Mouse (Mus musculus) embryonic facial prominence, embryonic 11.5 days (tissue): Measurements from ENCODE around the gene Gm17409. TPM values are rescaled to one million over a fixed set of nuclear protein-coding genes. Genes with fewer than 3 reads are reported as not detected.

ENCODE experiments used
- ATAC-seq: fragments of 200-750 bp; cut with Nextera tagmentation; replicated peaks from 2 replicates; pipeline ENCODE4 v1.8.0; 2017; ENCODE audit warnings: low read depth; ENCODE audit not compliant: insufficient number of reproducible peaks, low FRiP score, low TSS enrichment
- DNase-seq: peaks from one replicate; pipeline ENCODE4 v3.0.0-alpha.2; 2015; ENCODE audit warnings: low spot score
- H3K27ac ChIP-seq: fragments of 300-500 bp; sonication (generic); replicated peaks from 2 replicates; pipeline ENCODE4 v1.5.1; 2014; ENCODE audit warnings: mild to moderate bottlenecking, low read depth, low read length, control low read depth
- H3K27me3 ChIP-seq: fragments of 300-500 bp; sonication (generic); 2 replicates; pipeline ENCODE4 v1.6.1; 2014; ENCODE audit warnings: mild to moderate bottlenecking, low read length, moderate library complexity, mixed read lengths; ENCODE audit not compliant: control insufficient read depth, insufficient read depth
- H3K36me3 ChIP-seq: fragments of 300-500 bp; sonication (generic); replicated peaks from 2 replicates; pipeline ENCODE4 v1.6.1; 2014; ENCODE audit warnings: low read depth, mild to moderate bottlenecking, low read length, moderate library complexity, mixed read lengths; ENCODE audit not compliant: control insufficient read depth, insufficient read depth
- H3K4me1 ChIP-seq: fragments of 300-500 bp; sonication (generic); 2 replicates; pipeline ENCODE4 v1.6.1; 2014; ENCODE audit warnings: low read length, mixed read lengths; ENCODE audit not compliant: control insufficient read depth, insufficient read depth
- H3K4me2 ChIP-seq: fragments of 300-500 bp; sonication (generic); 2 replicates; pipeline ENCODE4 v1.6.1; 2014; ENCODE audit warnings: low read depth, mild to moderate bottlenecking, control low read depth, low read length, moderate library complexity
- H3K4me3 ChIP-seq: fragments of 300-500 bp; sonication (generic); 2 replicates; pipeline ENCODE4 v1.5.1; 2014; ENCODE audit warnings: low read depth, low read length, control low read depth
- H3K9ac ChIP-seq: fragments of 300-500 bp; sonication (generic); replicated peaks from 2 replicates; pipeline ENCODE4 v1.6.1; 2014; ENCODE audit warnings: mild to moderate bottlenecking, control low read depth, low read length
- H3K9me3 ChIP-seq: fragments of 300-500 bp; sonication (generic); replicated peaks from 2 replicates; pipeline ENCODE4 v1.6.1; 2016; ENCODE audit warnings: mild to moderate bottlenecking, low read length, inconsistent platforms, mixed read lengths; ENCODE audit not compliant: control insufficient read depth
- WGBS: fragments of 180-500 bp; shearing (Covaris S2); extraction: QIAGEN DNeasy Blood & Tissue Kit; methylation state at CpG from one replicate; pipeline ENCODE4 v1.1.7; 2014; 5-methylcytosine and 5-hydroxymethylcytosine counted together
- polyA plus RNA-seq: library from polyadenylated mRNA; unstranded; fragments of >200 nt; fragmentation: Nextera tagmentation; extraction: Ambion mirVana; gene quantifications from 2 replicates; pipeline ENCODE4 v1.2.1, GENCODE M21; 2014

The Gm17409 gene
- not detected in 2 replicates for polyA plus RNA-seq

GRCm38 (mm10) chr2:58469816-58470215 is at the start of gene Gm17409:
Gene Gm17409 (plus strand): TSS chr2:58470116.
- no peak within 1 kb of the TSS for H3K9ac ChIP-seq
- no peak within 1 kb of the TSS for H3K4me3 ChIP-seq
- no peak for ATAC-seq
- DNase-seq = no peak
- WGBS = 92% methylated on average over 7 of the region's 7 CpGs
- H3K27ac ChIP-seq = no peak within 1 kb of the TSS
- no peaks in the 10 kb centered on the region for H3K4me1 ChIP-seq
- no peaks in the 10 kb centered on the region for H3K27me3 ChIP-seq
- no peaks in the 10 kb centered on the region for H3K9me3 ChIP-seq
- peaks cover 6% of the 10 kb centered on the region for H3K36me3 ChIP-seq
- no peak within 1 kb of the TSS for H3K4me2 ChIP-seq

DNA sequence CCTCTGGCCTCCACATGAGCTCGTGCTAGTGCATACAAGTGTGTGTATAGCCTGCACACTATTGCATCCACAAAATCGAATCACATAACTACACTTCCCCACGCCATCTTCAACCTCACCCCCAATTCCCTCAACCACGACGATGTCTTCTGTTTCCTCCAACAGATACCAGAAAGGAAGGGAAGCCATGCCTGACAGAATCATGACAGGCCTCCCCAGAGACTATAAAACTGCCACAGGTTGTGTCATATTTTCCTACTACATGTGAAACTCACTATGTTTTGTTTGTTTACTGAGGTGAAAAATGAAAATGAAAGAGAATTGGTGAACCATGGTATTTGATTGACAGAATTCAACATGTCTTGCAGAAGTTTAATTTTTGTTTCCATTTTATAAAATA is 46.6 kb upstream of the Gm17409 start:
- DNase-seq (no peak), ATAC-seq (no peak)
- Histone ChIP-seq H3K9ac (no peak overlapping the region), H3K27ac (no peak overlapping the region), H3K36me3 (no peaks in the 10 kb centered on the region), H3K27me3 (no peaks in the 10 kb centered on the region), H3K4me1 (no peaks in the 10 kb centered on the region), H3K4me2 (no peak overlapping the region), H3K4me3 (no peak overlapping the region), H3K9me3 (no peaks in the 10 kb centered on the region)
- WGBS = 84% methylated on average over 5 of the region's 5 CpGs

DNA sequence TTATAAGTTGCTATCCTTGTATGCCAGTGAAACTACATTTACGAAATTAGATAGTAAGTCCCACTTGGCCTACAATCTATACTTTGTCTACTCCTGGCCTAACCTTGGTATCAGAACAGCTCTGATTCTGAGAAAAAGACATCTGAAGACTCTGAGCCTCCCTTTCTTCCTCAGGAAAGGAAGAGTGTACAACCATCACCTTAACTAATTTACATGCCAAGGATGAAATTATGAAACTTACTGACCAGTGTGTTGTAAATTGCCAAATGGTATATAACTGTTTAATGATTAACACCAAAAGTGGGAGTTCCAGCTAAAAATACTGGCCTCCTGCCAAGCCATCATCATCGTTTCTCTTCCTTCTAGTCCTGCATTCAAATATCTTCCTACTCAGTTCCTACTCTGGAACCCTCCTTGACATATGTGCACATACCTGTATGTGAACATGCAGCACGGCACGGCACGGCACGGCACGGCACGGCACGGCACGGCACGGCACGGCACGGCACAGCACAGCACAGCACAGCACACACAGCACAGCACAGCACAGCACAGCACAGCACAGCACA is 44.4 kb upstream of the Gm17409 start:
- Histone ChIP-seq H3K9me3 (no peaks in the 10 kb centered on the region), H3K9ac (no peak overlapping the region), H3K4me1 (no peaks in the 10 kb centered on the region), H3K27ac (no peak overlapping the region), H3K4me2 (no peak overlapping the region), H3K36me3 (no peaks in the 10 kb centered on the region), H3K4me3 (no peak overlapping the region), H3K27me3 (no peaks in the 10 kb centered on the region)
- DNase-seq (no peak), ATAC-seq (no peak)
- 97% methylated on average over 9 of the region's 13 CpGs for WGBS

DNA sequence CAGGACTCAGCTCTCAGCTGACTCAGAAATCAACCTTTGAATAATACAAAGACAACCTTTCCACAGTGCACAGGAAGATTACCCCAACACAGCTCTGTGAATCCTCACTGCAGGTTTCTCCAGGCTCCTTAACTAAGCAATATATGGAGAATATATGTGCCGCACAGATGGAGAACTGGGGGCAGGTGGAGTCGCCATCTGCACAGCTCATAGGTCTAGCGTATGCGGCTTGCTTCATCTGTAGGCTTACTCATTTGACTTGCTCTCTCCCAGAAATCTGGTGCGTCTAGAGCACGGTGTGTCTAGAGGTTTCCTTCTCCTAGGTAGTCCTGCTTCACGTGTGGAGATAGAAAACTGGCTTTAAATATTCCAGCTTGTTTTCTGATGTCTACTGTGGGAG is 37.7 kb upstream of the Gm17409 start:
- no peak for ATAC-seq
- H3K9me3 ChIP-seq = no peaks in the 10 kb centered on the region
- no peak overlapping the region for H3K27ac ChIP-seq
- no peaks in the 10 kb centered on the region for H3K4me1 ChIP-seq
- no peak overlapping the region for H3K9ac ChIP-seq
- H3K4me3 ChIP-seq = no peak overlapping the region
- no peaks in the 10 kb centered on the region for H3K36me3 ChIP-seq
- no peak for DNase-seq
- H3K4me2 ChIP-seq = no peak overlapping the region
- 94% methylated on average over 7 of the region's 7 CpGs for WGBS
- H3K27me3 ChIP-seq = no peaks in the 10 kb centered on the region

DNA sequence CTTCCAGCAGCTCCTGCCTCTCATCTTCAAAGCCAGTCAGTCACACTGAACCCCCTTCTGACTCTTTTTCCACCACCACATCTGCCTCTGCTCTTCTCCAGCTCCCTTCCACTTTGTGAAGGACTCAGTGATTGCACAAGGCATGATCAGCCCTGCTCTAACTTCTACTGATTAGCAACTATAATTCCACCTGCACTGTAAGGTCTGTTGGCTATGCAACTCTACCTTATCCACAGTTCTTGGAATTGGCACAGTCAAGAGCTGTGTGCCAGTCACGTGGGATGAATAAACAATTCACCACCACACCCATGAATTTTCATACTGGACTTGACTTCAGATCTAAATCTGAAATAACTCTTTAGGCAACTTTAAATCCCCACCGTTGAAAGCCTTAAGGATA is 36.6 kb upstream of the Gm17409 start:
- ATAC-seq (no peak), DNase-seq (no peak)
- 91% methylated on average over 2 of the region's 2 CpGs for WGBS
- H3K4me2 ChIP-seq = no peak overlapping the region
- no peaks in the 10 kb centered on the region for H3K36me3 ChIP-seq
- no peaks in the 10 kb centered on the region for H3K27me3 ChIP-seq
- no peak overlapping the region for H3K27ac ChIP-seq
- H3K4me3 ChIP-seq = no peak overlapping the region
- H3K4me1 ChIP-seq = no peaks in the 10 kb centered on the region
- H3K9ac ChIP-seq = no peak overlapping the region
- H3K9me3 ChIP-seq = no peaks in the 10 kb centered on the region

DNA sequence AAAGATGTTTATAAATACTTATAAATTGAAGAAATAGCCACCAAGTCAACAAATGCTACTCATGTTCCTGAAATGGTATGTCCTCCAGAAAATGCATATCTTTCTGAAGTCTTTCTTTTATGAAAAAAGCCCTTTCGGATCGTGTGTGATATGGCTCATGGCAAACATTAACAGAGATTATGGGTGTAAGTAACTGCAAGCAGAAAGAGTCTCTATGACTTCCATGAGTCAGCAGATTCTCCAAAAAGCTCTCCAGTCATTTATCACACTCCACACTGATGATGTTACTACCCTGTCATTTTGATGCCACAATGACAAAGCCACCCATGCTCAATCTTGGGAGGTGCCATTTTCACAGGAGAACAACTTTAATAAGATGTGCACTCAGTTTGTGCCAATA is 35.5 kb upstream of the Gm17409 start:
- H3K9me3 ChIP-seq = no peaks in the 10 kb centered on the region
- no peaks in the 10 kb centered on the region for H3K4me1 ChIP-seq
- H3K9ac ChIP-seq = no peak overlapping the region
- WGBS = 90% methylated on average over 2 of the region's 2 CpGs
- H3K27ac ChIP-seq = no peak overlapping the region
- no peaks in the 10 kb centered on the region for H3K36me3 ChIP-seq
- no peak overlapping the region for H3K4me2 ChIP-seq
- DNase-seq (no peak), ATAC-seq (no peak)
- H3K4me3 ChIP-seq = no peak overlapping the region
- no peaks in the 10 kb centered on the region for H3K27me3 ChIP-seq

- no peak overlapping the region for H3K27ac ChIP-seq
- no peaks in the 10 kb centered on the region for H3K27me3 ChIP-seq
- H3K4me3 ChIP-seq = no peak overlapping the region
- H3K4me2 ChIP-seq = no peak overlapping the region
- DNase-seq (no peak), ATAC-seq (no peak)
- no peaks in the 10 kb centered on the region for H3K9me3 ChIP-seq
- 94% methylated on average over 13 of the region's 13 CpGs for WGBS
- H3K9ac ChIP-seq = no peak overlapping the region
- no peaks in the 10 kb centered on the region for H3K36me3 ChIP-seq
- no peaks in the 10 kb centered on the region for H3K4me1 ChIP-seq
These were observed 34.4 kb upstream of the Gm17409 start for GRCm38 (mm10) chr2:58435507-58435906.

- no peak for DNase-seq
- H3K9ac ChIP-seq = no peak overlapping the region
- H3K27me3 ChIP-seq = no peaks in the 10 kb centered on the region
- no peaks in the 10 kb centered on the region for H3K9me3 ChIP-seq
- no peaks in the 10 kb centered on the region for H3K4me1 ChIP-seq
- WGBS = 86% methylated on average over 3 of the region's 3 CpGs
- H3K4me3 ChIP-seq = no peak overlapping the region
- H3K4me2 ChIP-seq = no peak overlapping the region
- H3K27ac ChIP-seq = no peak overlapping the region
- no peak for ATAC-seq
- H3K36me3 ChIP-seq = no peaks in the 10 kb centered on the region
These were observed 33.0 kb upstream of the Gm17409 start for GRCm38 (mm10) chr2:58436911-58437310.
